Mouse (Mus musculus) cerebellum, adult 9-11 months (tissue): ENCODE data around the gene Frg2f1.
"Not testable (repeated sequence)": the region's sequence is repeated elsewhere in the genome, so short reads cannot be mapped to it uniquely, and the experiment has no call there.

Experiments
- DNase-seq: peaks from one replicate; pipeline ENCODE4 v3.0.0; 2022

Gene Frg2f1

DNA sequence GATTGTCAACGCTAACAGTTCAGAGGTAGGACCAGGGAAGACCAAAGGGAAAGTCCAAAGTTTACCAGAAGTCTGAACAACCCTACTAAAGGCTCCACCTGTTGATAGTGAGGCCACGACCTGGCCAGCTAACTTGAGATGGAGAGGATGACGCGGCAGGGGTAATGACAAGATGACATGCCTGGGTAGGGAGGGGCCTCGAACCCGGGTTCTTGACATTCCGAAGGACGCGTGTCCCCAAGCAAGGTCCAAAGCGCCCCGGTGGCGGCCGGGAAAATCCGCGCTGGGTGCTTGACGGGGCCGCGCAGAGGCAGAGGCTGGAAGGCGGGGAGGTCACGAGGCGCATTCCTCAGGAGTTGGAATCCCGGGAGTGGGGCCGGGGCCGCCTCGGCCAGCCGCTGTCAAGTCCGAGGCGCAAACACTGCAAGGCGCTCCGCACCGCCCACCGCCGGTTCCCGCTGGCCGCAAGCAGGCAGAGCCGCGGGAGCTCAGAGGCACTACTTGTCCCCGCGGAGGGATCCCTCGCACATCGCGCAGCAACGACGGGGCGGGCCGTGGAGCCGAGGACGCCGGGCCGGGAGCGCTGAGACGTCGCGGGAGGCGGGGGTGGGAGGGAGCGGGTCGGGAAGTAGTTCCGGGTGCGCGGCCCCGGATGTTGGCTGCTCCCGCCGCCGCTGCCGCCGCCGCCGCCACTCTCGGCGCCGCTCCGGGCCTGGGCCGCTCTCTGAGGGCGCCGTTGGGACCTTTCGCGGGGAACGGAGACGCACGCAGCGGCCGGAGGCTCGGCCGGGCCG lies at the start of gene Frg2f1:
Gene Frg2f1 (minus strand): TSS at position 499 of the 794 bp plus-strand sequence.
- DNase-seq = peak; percentile 93

DNA sequence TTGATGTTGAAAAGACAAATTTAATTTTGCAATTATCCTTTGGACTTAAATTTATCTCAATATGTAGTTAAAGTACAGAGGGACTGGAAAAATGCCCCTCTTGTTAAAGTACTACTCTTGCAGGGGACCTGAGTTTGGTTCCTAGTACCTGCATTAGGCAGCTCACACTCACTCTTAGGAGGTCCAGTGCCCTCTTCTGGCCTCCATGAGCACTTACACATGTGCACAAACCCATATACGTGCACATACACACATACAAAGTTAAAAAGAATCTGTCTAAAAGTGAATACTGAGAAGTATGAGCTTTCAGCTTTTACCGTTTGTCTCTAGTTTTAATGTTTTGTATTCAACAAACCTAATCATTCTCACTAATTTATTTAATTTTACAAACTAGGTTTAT lies 48.7 kb upstream of the Frg2f1 start:
- DNase-seq = no peak

DNA sequence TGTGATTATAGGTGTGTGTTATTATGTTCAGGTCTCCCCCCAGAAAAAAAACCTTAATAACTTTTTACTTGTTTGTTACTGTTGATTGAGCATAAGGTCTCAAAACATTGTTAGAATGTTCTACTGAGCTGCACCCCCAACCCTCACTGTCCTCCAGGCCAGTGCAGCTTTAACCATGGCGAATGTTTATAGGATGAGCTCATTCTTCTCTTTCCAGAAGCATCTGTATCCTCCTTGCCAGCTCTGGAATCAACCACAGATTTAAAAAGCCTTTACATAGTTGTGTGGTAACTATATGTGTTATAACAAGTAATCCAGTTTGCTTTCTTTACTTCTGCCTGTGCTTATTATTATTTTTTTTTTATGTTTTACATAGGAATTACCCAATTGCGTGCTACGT lies 36.1 kb upstream of the Frg2f1 start:
- no peak for DNase-seq

DNA sequence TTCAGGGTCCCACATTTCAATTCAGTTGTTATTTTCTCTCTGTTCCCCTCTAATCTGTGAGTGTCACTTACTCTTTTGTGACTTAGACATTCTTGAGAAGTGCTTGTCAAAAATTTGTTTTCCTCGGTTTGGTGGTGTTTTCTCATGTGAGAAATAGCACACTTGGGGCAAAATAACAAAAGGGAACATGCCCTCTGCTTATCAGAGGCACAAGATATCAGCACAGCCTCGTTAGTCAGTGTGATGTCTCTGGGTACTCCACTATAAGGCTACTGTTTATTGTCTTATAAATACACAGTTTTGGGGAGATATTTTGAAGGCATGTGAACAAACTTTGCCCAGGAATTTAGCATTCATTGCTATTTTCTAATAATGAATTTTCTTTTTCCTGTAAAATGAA lies 35.2 kb upstream of the Frg2f1 start:
- DNase-seq = no peak

DNA sequence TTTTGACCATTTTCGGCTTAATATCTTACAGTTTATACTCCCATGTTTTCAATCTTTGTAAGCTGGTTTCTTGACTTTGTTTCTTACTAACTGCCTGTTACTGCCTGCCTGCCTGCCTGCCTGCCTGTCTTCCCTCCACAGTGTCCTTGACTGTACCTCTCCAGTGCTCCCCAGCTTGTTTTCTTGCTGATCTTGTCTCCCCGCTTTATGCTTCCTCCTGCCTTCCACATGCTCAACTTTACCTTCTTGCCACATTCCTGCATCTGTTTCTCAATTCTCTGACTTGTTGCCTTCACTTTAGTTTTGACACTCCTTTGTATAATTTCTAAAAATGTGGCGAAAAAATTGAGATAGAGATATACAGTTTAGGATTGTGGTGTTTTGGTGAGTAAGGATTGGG lies 33.4 kb upstream of the Frg2f1 start:
- no peak for DNase-seq

DNA sequence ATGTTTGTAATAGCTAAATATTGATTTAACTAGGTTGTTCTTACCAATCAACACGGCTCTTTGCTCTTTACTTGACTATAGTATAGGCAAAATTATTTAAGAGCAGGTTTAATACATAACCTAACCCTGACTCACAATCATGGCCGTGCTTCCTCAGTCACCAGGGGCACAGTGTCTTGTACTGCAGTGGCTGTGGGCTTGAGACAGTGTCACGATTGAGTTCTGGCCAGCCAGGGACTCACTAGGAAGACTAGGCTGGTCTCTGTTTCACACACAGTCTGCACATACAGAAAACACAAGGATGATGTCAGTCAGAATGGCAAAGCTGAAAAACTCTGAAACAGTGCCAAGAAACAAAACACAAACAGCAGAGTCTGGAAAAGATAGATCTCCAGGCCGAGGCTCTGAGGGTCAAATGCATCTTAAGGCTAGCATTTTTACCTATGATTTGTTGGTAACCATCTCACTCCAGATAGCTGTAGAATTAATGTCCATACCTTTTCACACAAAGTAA lies 27.1 kb upstream of the Frg2f1 start:
- peak; percentile 14 for DNase-seq

DNA sequence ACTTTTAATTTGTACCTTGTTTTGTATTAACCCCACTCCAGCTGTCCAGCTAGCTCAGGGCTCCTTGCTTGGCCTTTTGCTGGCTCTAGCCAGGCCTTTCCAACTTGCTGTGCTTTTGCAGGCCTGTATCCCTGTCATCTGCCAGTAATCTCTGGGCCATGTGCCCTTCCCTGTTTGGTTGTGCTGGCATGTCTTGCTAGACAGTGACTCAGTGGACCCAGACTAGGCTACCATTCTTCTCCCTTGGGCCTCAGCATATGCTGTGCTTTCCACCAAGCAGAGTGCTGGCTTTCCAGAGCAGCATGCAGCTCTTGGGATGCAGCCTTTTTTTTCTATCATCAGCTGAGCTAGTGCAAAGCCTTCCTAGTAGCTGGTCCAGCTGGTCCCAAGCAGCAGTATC lies 23.8 kb upstream of the Frg2f1 start:
- DNase-seq = peak; percentile 20

DNA sequence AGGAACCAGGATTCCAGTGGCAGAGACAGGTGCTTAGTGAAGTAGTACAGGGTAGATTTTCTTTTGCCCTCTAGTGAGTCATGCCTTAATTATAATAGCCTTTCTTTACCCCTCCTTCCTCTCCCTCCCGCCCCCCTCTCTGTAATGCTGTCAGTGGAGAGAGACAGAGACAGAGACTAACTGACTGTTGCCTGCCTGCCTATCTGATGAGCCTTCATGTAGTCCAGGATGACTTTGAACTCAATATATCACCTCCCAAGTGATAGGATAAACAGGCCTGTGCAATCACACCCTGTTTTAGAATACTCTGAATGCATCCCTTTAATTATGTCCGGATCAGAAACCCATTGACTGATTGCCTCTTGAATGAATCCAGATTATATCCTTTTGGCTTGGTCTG lies 16.1 kb upstream of the Frg2f1 start:
- no peak for DNase-seq

DNA sequence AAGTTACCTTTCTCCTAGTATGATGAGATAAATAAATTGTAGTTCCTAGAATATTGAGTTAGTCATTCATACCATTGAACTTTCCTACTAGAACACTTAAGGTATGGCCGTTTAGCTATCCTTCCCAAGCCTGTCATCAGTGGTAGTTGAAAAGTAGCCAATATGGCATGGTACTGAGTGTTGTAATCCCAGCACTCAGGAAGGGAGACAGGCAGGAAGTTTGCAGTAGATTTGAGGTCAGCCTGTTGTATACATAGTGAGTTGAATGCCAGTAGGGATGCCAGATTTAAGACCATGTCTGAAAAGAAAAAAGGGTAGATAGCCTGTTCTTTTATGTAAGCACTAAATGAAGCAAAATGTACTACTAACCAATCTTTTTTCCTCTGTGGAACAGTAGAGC lies 11.5 kb upstream of the Frg2f1 start:
- no peak for DNase-seq

DNA sequence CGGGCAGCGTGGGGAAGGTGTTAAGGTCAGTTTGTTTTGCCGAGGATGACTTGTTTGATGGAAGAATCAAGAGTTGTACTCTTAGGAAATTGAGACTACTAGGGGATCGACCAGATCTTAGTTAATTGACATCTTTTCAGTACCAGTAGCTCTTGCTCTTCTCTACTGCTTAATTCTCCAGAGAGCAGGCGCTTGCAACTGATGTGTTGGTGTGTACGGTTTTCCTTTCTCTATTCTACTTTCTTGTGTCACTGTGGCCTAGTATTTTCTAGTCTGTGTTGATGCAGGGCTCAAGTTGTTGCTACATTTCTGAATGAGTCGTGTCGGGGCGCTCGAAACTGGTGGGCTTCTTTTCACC lies 1.2 kb upstream of the Frg2f1 start:
- DNase-seq = peak; percentile 9

DNA sequence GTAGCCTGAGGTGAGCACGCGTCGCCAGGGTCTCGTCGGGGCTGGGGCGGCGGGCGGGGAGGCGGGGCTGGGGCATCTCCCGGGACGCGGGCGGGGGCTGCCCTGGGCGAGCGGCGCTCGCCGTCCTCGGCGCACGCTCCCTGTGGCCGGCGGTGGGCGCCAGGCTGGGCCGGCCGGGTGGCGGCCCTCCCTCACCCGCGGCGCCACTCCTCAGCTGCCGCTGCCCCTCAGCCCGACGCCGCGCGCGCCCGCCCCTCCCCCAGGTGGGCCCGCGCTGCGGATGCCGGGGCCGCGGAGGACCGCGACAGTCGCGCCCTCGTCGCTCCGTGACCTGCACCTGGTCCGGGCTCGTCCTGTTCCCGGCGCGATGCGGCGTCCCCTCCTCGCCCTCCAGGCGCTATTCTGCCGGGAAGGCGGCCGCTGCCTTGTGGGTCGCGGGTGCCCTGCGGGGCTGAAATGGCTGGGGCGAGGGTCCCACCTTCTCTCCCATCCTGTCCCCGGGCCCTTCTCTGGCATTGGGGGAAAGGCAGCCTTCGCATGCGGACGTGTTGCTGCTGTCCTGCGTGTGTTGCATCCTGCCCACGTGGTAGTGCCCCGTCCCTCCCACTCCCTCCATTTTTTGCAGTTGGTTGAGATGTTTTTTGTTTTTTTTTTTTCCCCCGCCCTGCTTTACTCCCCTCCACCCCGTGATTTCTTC lies 655 bp upstream of the Frg2f1 start:
- peak; percentile 70 for DNase-seq

DNA sequence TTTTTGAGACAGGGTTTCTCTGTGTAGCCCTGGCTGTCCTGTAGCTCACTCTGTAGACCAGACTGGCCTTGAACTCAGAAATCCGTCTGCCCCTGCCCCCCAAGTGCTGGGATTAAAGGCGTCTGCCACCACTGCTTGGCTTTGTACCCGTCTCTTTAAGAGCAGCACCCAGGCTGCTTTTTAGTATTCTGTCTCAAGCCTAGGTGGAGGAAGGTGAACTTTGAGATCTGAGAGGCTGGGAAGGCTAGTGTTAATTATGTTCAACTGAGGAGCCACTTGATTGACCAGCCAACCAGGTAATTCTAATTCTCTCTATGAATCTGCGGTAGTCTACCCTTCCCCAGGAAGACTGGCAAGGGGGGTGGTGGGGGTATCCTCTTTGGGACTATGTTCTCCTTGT lies 1.9 kb downstream of the Frg2f1 start:
- peak; percentile 15 for DNase-seq

DNA sequence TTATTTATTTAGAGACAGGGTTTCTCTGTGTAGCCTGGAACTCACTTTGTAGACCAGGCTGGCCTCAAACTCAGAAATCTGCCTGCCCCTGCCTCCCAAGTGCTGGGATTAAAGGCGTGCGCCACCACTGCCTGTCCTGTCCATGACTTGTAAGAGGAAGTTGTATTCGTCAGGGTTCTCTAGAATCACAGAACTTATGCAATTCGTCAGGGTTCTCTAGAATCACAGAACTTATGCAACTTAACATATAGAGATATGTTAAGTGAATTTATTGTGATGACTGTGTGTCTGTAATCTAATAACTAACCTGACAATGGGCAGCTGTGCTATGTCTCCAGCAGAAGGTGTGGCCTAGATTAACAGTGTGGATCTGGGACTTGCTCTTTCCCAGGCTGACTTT lies 2.7 kb downstream of the Frg2f1 start, which contains the start of gene Foxj3:
Gene Foxj3 (plus strand): TSS at position 390 of the 400 bp plus-strand sequence.
- not testable (repeated sequence) for DNase-seq

DNA sequence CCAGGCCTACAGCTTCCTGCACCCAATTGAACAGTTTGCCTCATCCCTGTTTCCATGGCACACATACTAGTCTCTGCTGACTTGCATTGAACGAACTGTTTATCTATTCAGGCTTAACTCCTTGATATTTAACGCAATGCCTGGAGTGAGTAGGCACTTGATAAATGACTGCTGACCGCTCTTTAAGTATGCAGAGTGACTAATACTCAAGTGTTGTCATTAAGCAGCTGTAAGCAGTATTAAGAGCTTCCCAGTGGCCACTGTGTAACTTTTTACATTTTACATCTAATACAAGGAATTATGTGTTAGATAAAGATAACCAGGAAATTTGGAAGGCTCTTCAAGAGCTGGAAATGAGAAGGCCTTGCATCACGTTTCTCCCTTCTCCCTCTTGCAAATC lies 4.2 kb downstream of the Frg2f1 start:
- no peak for DNase-seq

DNA sequence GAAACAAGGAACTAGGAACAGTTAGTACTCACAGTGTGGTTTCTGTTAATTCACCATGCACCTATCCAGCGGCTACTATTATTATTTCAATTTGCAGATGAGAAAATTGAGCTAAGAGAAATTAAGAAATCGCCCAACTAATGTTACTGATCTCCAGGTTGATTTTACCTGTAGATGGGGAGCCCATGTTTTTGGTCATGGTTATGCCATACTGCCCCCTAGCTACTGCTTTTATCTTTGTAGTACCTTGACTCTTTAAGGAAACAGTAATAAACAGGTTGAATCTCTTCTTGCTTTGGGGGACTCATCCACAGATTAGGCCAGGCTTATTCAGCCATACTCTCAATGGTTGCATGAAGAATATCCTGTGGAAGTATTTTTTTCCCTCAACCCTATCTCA lies 7.5 kb downstream of the Frg2f1 start:
- peak; percentile 15 for DNase-seq

DNA sequence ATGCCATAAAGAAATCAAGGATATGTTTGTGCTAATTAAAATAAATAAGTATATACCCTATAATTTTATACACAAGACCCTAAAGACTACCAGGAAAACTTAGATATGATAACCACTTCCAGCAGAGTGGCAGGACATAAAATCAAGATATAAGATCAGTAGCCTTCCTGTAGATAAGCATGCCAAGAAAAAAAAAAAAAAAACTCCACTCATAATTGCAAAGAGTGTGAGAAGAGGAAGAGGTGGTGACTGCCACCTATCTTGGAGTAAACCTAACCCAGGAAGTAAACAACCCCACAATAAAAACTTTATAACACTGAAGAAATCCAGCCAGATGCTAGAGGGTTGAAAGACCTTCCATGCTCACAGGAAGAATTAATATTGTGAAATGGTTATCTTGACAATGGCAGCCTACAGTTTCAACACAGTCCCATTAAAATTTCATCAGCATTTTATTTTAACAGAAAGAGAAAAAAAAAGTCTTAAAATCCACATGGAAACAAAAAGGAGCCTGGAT lies 12.9 kb downstream of the Frg2f1 start:
- DNase-seq = no peak

DNA sequence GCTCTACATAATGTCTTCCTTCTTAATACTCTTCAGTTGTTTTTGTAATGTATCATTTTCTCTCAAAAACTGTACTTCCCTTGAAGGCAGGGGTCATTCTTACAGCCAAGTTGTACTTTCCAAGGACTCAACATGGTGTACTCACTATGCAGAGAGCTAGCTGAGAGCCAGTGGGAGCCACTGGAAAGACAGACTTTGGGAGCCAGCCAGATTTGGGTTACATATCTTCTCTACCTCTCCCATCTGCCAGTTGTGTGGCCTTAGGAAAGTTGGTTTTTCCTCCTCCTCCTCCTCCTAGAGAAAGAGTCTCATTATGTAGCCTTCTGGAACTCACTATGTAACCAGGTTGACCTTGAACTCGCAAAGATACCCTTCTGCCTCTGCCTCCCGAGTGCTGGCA lies 14.9 kb downstream of the Frg2f1 start:
- no peak for DNase-seq

DNA sequence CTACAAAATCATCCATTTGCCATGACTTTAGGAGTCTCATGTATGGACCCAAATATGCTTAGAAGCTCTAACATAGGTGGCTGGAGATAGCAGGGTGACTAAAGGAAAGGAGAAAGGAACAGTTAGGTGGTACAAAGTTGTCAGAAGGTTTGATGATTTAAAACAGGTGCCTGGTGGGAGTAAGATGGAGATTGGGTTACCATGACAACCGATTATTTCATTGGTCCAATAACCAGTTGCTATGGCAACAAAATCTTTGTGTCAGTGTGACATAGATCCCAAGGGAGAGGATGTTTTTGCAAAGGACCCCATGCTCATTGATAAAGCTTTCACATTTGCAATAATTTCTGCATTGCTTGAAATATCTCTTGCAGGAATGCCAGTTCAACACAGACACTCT lies 15.3 kb downstream of the Frg2f1 start:
- DNase-seq = no peak

DNA sequence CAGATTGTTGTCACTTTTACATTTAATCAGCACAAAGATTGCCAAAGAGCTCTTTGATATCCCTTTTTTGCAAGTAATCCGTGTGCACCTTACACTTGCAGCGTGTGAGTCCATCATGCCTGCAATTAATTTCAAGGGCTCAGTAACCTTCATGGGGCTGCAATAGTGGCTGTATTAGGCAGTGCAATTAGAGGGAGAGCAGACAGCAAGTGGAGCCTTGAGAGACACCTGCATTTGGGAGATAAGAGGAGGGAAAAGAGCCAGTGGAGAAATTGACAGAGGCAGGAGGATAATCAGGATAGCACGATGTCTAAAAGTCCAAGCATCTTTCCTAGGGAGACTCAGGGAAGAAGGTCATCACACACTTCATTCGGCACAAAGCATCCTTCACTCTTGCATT lies 15.8 kb downstream of the Frg2f1 start:
- DNase-seq = no peak

DNA sequence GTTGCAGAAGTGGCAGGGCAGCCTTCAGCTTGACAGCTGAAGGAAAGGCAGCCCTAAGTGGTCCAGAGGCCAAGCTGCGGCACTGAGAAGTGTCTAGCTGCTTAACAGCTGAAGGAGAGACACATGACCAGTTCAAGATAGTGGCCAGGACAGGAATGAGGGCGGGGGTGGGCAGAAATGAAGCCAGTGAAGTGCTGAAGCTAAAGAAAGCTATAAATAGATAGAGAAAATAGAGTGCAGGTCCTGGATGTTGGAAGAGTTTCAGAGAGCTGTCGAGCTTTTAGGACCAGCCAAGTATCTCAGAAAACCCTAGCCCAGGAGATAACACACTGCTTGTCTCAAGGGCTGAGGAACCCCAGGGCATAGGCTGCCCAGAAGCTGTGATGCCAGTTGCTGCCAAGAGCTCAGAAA lies 26.6 kb downstream of the Frg2f1 start:
- no peak for DNase-seq

DNA sequence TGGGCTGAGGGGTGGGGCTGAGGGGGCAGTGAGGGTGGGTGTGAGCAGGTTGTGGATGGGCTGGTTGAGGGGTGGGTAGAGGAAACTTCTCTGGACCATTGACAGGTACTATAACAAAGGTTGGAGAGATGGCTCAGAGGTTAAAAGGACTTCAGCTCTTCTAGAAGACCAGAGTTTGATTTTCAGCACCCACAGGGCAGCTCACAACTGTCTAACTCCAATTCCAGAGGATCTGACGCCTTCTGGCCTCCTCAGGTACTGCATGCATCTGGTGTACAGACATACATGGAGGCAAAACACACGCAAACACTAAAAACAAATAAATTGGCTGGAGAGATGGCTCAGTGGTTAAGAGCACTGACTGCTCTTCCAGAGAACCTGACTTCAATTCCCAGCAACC lies 27.7 kb downstream of the Frg2f1 start:
- DNase-seq = no peak

DNA sequence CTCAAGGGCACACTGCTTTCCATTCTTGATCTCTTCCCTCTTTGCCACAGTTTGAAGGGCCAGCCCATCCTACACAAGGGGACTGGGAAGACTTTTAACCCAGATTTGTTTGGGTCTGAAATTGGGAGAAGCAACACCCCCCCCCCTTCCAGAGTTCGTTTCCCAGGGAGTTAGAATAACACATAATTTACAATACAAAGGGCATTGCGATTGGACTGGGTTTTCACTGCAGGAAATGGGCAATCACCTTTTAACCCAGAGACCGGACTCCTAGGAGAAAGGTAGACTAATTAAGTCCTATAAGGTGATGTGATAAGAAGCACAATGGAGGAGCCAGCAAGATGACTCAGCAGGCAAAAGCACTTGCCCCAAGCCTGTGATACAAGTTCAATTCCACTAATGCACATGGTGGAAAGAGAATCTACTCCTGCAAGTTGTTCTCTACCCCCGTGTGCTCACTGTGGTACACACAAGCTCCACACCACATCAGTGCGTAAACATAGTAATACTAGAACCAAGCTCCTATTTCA lies 40.9 kb downstream of the Frg2f1 start:
- DNase-seq = no peak

DNA sequence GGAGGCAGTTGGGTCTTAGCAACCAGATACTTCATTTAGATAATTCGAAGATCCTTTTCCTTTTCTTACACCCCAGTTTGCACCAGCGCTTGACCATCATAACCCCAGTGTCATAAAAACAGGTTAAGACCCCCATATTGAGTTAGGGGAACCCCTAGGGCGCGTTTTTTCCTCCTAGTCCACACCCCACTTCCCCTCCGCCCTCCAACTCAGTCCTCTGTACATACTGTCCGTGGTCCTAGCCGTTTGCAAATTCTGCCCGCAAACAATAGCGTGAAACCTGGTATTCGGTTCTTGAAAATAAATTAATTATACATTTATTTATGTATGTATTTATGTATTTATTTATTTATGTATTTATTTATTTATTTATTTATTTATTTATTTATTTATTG lies 46.4 kb downstream of the Frg2f1 start:
- no peak for DNase-seq
